Mouse (Mus musculus): ENCODE measurements at regions not wholly inside any gene's neighbourhood (a gene's known extent, or its start where the extent isn't known, plus 50 kb on each side); places are given as distances from the start of the nearest gene placed in this dataset.

GRCm38 (mm10) chr17:4429036-4429435 lies 565.1 kb upstream of the Arid1b start:
- TF ChIP-seq GATA1 (IDR thresholded peaks at IDR 0.05; ENCODE audit: low read length) (no peak), TAL1 (IDR thresholded peaks at IDR 0.05; ENCODE audit: low read length) (no peak)
